Mouse (Mus musculus) olfactory bulb, adult 2 months (tissue): ENCODE measurements around the gene Gm17087.

Experiments
- CTCF ChIP-seq: fragments of 200-500 bp; IDR thresholded peaks from 2 replicates; pipeline ENCODE4 v1.5.1; 2012; ENCODE audit warnings: low read depth, mild to moderate bottlenecking, low read length, moderate library complexity; ENCODE audit not compliant: insufficient read depth
- POLR2A ChIP-seq: fragments of 200-500 bp; IDR thresholded peaks from 2 replicates; pipeline ENCODE4 v1.6.1; 2012; ENCODE audit warnings: mild to moderate bottlenecking, low read depth, low read length, moderate library complexity; ENCODE audit not compliant: insufficient read depth

DNA sequence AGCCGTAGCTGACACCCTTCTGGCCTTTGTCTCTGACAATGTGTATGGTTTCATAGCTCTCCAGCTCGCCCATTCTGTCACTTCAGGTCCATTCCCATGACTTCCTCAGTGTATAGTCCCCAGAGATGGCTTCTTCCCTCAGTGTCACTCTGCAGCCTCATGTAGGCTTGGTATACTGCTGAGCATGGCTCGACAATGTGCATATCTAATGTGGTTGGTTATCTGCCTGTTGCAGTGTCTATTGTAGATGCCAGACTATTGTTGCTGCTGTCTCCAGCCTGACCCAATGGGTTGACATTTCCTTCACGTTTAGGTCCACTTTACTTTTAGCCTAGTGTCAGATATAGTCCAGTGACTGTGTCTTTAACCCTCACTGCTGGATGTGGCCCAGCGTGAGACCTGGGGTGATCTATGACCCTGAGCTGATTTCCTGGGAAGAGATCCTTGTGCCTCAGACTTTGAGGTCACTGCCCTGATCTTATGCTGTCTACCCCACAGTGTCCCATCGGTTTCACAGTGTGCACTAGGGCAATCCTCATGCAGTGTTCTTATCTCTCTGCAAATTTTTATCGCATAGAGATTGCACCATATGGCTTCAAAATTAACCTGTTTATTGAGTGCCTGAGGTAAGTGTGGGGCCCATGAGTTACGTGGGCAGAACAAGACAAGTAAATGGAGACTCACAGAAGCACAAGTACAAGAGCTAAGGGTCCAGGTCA lies 7.0 kb upstream of the Gm17087 start:
- no peak for TF ChIP-seq CTCF
- TF ChIP-seq POLR2A = no peak
